Mouse (Mus musculus) frontal cortex, adult (tissue): ENCODE data around the gene Cldn9.

Experiments used
- ATAC-seq: cut with Nextera tagmentation; 2 replicates; pipeline ENCODE4 v1.9.2; 2017; ENCODE audit warnings: mild to moderate bottlenecking, moderate library complexity, mixed read lengths; ENCODE audit not compliant: low TSS enrichment

The Cldn9 gene

GRCm38 (mm10) chr17:23651363-23651762, 32.5 kb downstream of the Cldn9 start:
- ATAC-seq: no peak

GRCm38 (mm10) chr17:23645894-23646293, 37.9 kb downstream of the Cldn9 start:
- ATAC-seq: no peak

GRCm38 (mm10) chr17:23644613-23645495, 39.0 kb downstream of the Cldn9 start, which contains the start of gene Mmp25:
Mmp25 (minus strand) TSS chr17:23645277.
- no peak for ATAC-seq
